Mouse (Mus musculus): ENCODE measurements at regions not wholly inside any gene's neighbourhood (a gene's known extent, or its start where the extent isn't known, plus 50 kb on each side); places are given as distances from the start of the nearest gene placed in this dataset.
"Not testable (repeated sequence)": the region's sequence is repeated elsewhere in the genome, so short reads cannot be mapped to it uniquely, and the experiment has no call there.

DNA sequence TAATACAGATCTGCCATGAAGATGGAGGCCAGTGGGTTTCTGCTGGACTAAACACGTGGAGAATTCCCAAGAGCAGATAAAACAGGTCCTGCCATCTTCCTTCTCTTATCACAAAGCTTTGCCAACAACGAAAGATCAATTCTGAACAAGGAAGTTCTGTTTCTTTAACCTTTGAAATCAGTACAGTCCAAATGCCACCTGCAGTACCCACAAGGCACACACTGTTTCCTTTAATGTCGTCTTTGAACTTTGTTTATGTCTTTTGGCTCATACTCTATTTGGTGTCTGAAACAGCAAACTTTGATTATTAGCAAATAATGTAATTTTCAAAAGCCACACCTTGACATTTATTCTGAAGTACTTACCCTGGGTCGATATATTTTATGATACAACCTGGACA is 536.5 kb downstream of the Bckdhb start:
- H3K27ac ChIP-seq (ENCODE audit: low read length) = no peak overlapping the region
- no peak overlapping the region for H3K4me2 ChIP-seq (ENCODE audit: low read depth, low read length)
- no peak overlapping the region for H3K9ac ChIP-seq (ENCODE audit: low read length)
- no peaks in the 10 kb centered on the region for H3K36me3 ChIP-seq (ENCODE audit: control insufficient read depth, insufficient read depth)
- no peak overlapping the region for H3K4me3 ChIP-seq (ENCODE audit: low read length)
- WGBS = 62% methylated on average over 4 of the region's 4 CpGs
- ATAC-seq (replicated peaks; ENCODE audit: extremely low read depth, insufficient read depth, low FRiP score) = no peak
- H3K4me1 ChIP-seq (ENCODE audit: control insufficient read depth, insufficient read depth, low read length) = no peaks in the 10 kb centered on the region
- no peaks in the 10 kb centered on the region for H3K27me3 ChIP-seq (ENCODE audit: control insufficient read depth, insufficient read depth, low read length)
- H3K9me3 ChIP-seq (replicated peaks; ENCODE audit: control insufficient read depth, low read length) = no peaks in the 10 kb centered on the region

DNA sequence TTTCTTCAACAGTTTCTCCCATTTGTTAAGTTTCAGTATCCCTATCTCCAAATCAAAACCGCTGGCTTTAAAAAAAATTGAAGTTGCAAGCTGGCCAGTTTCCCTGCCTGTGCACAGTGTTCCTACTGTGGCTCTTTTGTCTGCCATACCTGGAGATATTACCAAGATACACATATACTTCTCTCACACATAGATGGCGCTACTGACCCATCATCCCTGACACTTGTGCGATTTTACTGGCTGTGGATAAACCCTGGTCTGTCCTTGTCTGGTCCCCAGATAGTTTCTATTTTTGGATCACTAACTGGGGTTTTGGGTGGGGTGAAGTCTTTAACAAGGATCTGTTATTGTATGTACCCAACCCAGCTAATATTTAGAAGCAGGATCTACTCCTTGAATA is 541.8 kb downstream of the Bckdhb start:
- no peak overlapping the region for H3K9ac ChIP-seq (ENCODE audit: low read length)
- no peaks in the 10 kb centered on the region for H3K27me3 ChIP-seq (ENCODE audit: control insufficient read depth, insufficient read depth, low read length)
- WGBS = 5% methylated on average over 3 of the region's 3 CpGs
- no peak overlapping the region for H3K4me2 ChIP-seq (ENCODE audit: low read depth, low read length)
- no peak overlapping the region for H3K4me3 ChIP-seq (ENCODE audit: low read length)
- no peak overlapping the region for H3K27ac ChIP-seq (ENCODE audit: low read length)
- H3K36me3 ChIP-seq (ENCODE audit: control insufficient read depth, insufficient read depth) = no peaks in the 10 kb centered on the region
- no peaks in the 10 kb centered on the region for H3K4me1 ChIP-seq (ENCODE audit: control insufficient read depth, insufficient read depth, low read length)
- no peak for ATAC-seq (replicated peaks; ENCODE audit: extremely low read depth, insufficient read depth, low FRiP score)
- no peaks in the 10 kb centered on the region for H3K9me3 ChIP-seq (replicated peaks; ENCODE audit: control insufficient read depth, low read length)

GRCm38 (mm10) chr9:84472696-84473095 is 547.8 kb downstream of the Bckdhb start:
- Histone ChIP-seq H3K9ac (ENCODE audit: low read length) (no peak overlapping the region), H3K27me3 (ENCODE audit: control insufficient read depth, insufficient read depth, low read length) (no peaks in the 10 kb centered on the region), H3K27ac (ENCODE audit: low read length) (no peak overlapping the region), H3K36me3 (ENCODE audit: control insufficient read depth, insufficient read depth) (no peaks in the 10 kb centered on the region), H3K4me1 (ENCODE audit: control insufficient read depth, insufficient read depth, low read length) (no peaks in the 10 kb centered on the region), H3K4me2 (ENCODE audit: low read depth, low read length) (no peak overlapping the region), H3K9me3 (replicated peaks; ENCODE audit: control insufficient read depth, low read length) (no peaks in the 10 kb centered on the region), H3K4me3 (ENCODE audit: low read length) (no peak overlapping the region)
- WGBS = 54% methylated on average over 4 of the region's 4 CpGs
- no peak for ATAC-seq (replicated peaks; ENCODE audit: extremely low read depth, insufficient read depth, low FRiP score)

- WGBS = 44% methylated on average over 1 of the region's 1 CpGs
- no peak overlapping the region for H3K4me3 ChIP-seq (ENCODE audit: low read length)
These were observed 551.0 kb downstream of the Bckdhb start for GRCm38 (mm10) chr9:84475906-84476305.

GRCm38 (mm10) chr9:84499507-84499906 is 574.6 kb downstream of the Bckdhb start:
- H3K9ac ChIP-seq (ENCODE audit: low read length) = no peak overlapping the region
- no peaks in the 10 kb centered on the region for H3K4me1 ChIP-seq (ENCODE audit: control insufficient read depth, insufficient read depth, low read length)
- no peak overlapping the region for H3K27ac ChIP-seq (ENCODE audit: low read length)
- WGBS = 69% methylated on average over 2 of the region's 2 CpGs
- H3K4me2 ChIP-seq (ENCODE audit: low read depth, low read length) = no peak overlapping the region
- no peaks in the 10 kb centered on the region for H3K27me3 ChIP-seq (ENCODE audit: control insufficient read depth, insufficient read depth, low read length)
- ATAC-seq (replicated peaks; ENCODE audit: extremely low read depth, insufficient read depth, low FRiP score) = no peak
- no peaks in the 10 kb centered on the region for H3K36me3 ChIP-seq (ENCODE audit: control insufficient read depth, insufficient read depth)
- no peaks in the 10 kb centered on the region for H3K9me3 ChIP-seq (replicated peaks; ENCODE audit: control insufficient read depth, low read length)
- H3K4me3 ChIP-seq (ENCODE audit: low read length) = no peak overlapping the region

More at GRCm38 (mm10) chr9:84475906-84476305, 551.0 kb downstream of the Bckdhb start:
- Histone ChIP-seq H3K4me1 (ENCODE audit: control insufficient read depth, insufficient read depth, low read length) (no peaks in the 10 kb centered on the region), H3K9me3 (replicated peaks; ENCODE audit: control insufficient read depth, low read length) (no peaks in the 10 kb centered on the region), H3K27ac (ENCODE audit: low read length) (no peak overlapping the region), H3K27me3 (ENCODE audit: control insufficient read depth, insufficient read depth, low read length) (no peaks in the 10 kb centered on the region), H3K9ac (ENCODE audit: low read length) (no peak overlapping the region), H3K36me3 (ENCODE audit: control insufficient read depth, insufficient read depth) (no peaks in the 10 kb centered on the region), H3K4me2 (ENCODE audit: low read depth, low read length) (no peak overlapping the region)
- ATAC-seq (replicated peaks; ENCODE audit: extremely low read depth, insufficient read depth, low FRiP score) = no peak

GRCm38 (mm10) chr9:84502981-84503380 is 578.0 kb downstream of the Bckdhb start:
- H3K4me2 ChIP-seq (ENCODE audit: low read depth, low read length); H3K4me3 ChIP-seq (ENCODE audit: low read length); ATAC-seq (replicated peaks; ENCODE audit: extremely low read depth, insufficient read depth, low FRiP score); H3K9ac ChIP-seq (ENCODE audit: low read length); H3K4me1 ChIP-seq (ENCODE audit: control insufficient read depth, insufficient read depth, low read length); H3K27me3 ChIP-seq (ENCODE audit: control insufficient read depth, insufficient read depth, low read length); H3K36me3 ChIP-seq (ENCODE audit: control insufficient read depth, insufficient read depth); H3K9me3 ChIP-seq (replicated peaks; ENCODE audit: control insufficient read depth, low read length); H3K27ac ChIP-seq (ENCODE audit: low read length): not testable (repeated sequence)

GRCm38 (mm10) chr9:84517064-84517463 is 592.1 kb downstream of the Bckdhb start:
- WGBS = 88% methylated on average over 3 of the region's 3 CpGs
- Histone ChIP-seq H3K4me2 (ENCODE audit: low read depth, low read length) (no peak overlapping the region), H3K9me3 (replicated peaks; ENCODE audit: control insufficient read depth, low read length) (no peaks in the 10 kb centered on the region), H3K4me1 (ENCODE audit: control insufficient read depth, insufficient read depth, low read length) (no peaks in the 10 kb centered on the region), H3K9ac (ENCODE audit: low read length) (no peak overlapping the region), H3K4me3 (ENCODE audit: low read length) (no peak overlapping the region), H3K27me3 (ENCODE audit: control insufficient read depth, insufficient read depth, low read length) (no peaks in the 10 kb centered on the region), H3K36me3 (ENCODE audit: control insufficient read depth, insufficient read depth) (no peaks in the 10 kb centered on the region), H3K27ac (ENCODE audit: low read length) (no peak overlapping the region)
- no peak for ATAC-seq (replicated peaks; ENCODE audit: extremely low read depth, insufficient read depth, low FRiP score)

DNA sequence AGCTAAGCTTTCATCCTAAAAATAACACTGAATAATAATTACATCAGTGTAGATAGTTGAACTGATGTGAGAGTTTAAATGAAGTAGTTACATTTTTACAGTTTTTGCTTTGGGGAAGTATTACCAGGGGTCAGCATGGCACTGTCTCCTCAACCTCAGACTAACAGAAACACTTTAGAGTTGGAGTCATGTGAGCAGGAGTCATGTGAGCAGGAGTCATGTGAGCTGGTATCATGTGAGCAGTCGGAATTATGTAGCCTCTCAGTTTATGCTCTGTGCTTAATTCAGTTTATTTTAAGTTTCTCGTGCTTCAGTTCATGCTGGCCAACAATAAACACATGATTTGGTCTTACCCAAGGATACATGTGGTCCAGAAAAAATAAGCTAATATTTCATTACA is 620.5 kb downstream of the Bckdhb start:
- Histone ChIP-seq H3K4me3 (ENCODE audit: low read length) (no peak overlapping the region), H3K4me1 (ENCODE audit: control insufficient read depth, insufficient read depth, low read length) (no peaks in the 10 kb centered on the region), H3K4me2 (ENCODE audit: low read depth, low read length) (no peak overlapping the region), H3K27me3 (ENCODE audit: control insufficient read depth, insufficient read depth, low read length) (no peaks in the 10 kb centered on the region), H3K9ac (ENCODE audit: low read length) (no peak overlapping the region), H3K27ac (ENCODE audit: low read length) (no peak overlapping the region), H3K36me3 (ENCODE audit: control insufficient read depth, insufficient read depth) (no peaks in the 10 kb centered on the region), H3K9me3 (replicated peaks; ENCODE audit: control insufficient read depth, low read length) (no peaks in the 10 kb centered on the region)
- 69% methylated on average over 2 of the region's 2 CpGs for WGBS
- ATAC-seq (replicated peaks; ENCODE audit: extremely low read depth, insufficient read depth, low FRiP score) = no peak

DNA sequence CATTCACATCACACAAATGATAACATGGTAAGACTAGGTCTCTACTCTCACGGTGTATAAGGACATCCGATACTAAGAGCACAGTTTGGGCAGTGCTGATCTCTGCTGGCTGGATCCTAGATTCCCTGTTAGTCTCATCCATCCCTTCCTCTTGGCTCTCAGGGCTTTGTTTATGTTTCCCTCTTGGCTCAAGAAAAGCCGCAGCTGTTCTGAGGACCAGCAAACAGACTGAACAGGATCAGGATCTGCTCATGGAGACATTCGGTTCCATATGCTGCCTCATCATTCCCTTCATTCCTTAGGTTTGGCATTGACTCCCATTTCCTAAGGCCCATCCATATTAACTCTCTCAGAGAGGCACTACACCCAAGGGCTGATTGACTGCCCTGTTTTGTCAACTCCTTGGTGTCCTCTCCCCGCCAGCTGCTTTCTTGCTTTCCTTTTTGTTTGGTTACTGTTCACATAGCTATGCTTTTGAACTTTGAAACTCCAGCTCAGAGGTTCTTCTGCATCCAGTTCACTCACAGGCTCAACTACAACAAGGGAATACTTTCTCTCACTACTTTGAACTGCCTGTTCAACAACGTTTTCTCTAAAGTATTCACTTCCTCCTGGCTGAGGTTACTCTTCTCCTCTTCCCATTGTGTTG is 623.2 kb downstream of the Bckdhb start:
- H3K9ac ChIP-seq (ENCODE audit: low read length) = no peak overlapping the region
- no peaks in the 10 kb centered on the region for H3K27me3 ChIP-seq (ENCODE audit: control insufficient read depth, insufficient read depth, low read length)
- 62% methylated on average over 6 of the region's 6 CpGs for WGBS
- no peaks in the 10 kb centered on the region for H3K4me1 ChIP-seq (ENCODE audit: control insufficient read depth, insufficient read depth, low read length)
- no peak overlapping the region for H3K4me3 ChIP-seq (ENCODE audit: low read length)
- H3K27ac ChIP-seq (ENCODE audit: low read length) = no peak overlapping the region
- H3K4me2 ChIP-seq (ENCODE audit: low read depth, low read length) = no peak overlapping the region
- no peaks in the 10 kb centered on the region for H3K9me3 ChIP-seq (replicated peaks; ENCODE audit: control insufficient read depth, low read length)
- no peaks in the 10 kb centered on the region for H3K36me3 ChIP-seq (ENCODE audit: control insufficient read depth, insufficient read depth)
- ATAC-seq (replicated peaks; ENCODE audit: extremely low read depth, insufficient read depth, low FRiP score) = no peak
